Mouse (Mus musculus): ENCODE results near the gene Tnfsf4.
A peak's percentile ranks its signal among the peaks of the same experiment; 100 is the strongest.

Gene Tnfsf4

GRCm38 (mm10) chr1:161452250-161452649 lies 57.0 kb downstream of the Tnfsf4 start:
- DNase-seq (ENCODE audit: low spot score in 2 of 2), result no peak

DNA sequence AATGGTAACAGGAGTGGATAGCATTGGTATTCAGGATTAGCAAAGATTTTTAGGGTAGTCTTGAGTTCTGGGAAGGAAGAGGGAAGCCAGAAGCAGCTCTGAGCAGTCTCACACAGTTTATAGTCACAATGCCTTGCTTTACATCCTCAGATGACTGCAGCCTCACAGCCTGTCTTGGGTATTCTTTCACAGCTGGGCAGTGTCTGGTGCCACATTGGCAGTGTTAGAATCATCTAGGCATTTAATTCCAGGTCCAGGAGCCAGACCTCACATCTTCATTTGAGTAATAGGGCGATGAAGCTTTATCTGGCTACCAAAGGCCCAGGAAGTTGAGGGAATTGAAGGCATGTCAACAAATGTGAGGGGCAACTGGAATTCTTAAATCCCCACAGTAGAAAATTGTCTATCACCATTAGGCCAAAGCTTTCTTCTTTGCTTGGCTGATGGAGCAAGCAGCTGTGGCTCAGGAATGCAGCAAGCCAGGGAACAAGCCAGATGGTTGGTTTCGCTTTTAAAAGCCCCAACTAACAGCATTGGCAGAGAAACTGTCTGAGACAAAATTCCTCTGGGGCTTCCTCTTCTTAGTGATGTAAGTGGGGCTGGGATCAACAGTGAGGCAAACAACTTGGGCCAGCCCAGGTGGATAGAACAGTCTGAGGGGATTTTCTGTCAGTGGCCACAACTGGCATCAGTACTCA lies 68.3 kb downstream of the Tnfsf4 start:
- peak; percentile 13 to 14 for DNase-seq (ENCODE audit: low spot score in 2 of 2)

All from right cerebral cortex, adult 2 months (tissue).